Mouse (Mus musculus): ENCODE results near the gene Tulp1.

DNA sequence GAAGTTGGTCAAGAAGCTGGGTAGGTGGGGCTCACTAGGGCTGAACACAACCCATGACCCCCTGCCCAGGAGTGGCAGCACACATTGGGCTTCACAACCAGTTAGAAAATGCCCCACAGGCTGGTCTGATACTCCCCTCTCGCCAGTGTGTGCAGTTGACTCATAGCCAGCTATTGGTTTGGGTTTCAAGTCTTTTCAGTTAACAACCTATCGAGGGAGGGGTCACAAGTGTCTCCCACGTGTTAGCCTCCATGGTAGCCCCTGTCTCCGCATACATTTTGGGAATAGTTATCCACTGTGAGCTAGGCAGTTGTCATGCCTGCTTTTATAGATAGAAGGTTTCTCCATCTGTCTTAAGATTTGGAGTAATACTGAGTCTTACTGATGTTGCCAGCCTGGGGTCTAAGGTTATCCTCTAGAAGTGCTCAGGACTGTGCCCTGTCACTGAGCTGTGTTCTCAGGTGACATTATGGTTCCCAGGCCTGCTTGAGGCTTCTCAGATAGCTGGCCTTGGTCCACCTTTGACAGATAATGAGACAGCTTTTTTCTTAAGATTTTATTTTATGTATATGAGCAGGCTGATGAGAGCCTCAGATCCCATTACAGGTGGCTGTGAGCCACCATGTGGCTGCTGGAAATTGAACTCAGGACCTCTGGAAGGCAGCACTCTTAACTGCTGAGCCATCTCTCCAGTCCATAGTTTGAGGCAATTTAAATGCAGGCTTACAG, 35.4 kb downstream of the Tulp1 start:
- TF ChIP-seq CTCF (IDR thresholded peaks at IDR 0.05) = no peak
- 0 out of 2 replicates have a peak, but pooled peaks have one; percentile 9 for TF ChIP-seq POLR2A (IDR thresholded peaks at IDR 0.05; ENCODE audit: insufficient read depth, low read depth, low read length)
- no peak for TF ChIP-seq EP300 (IDR thresholded peaks at IDR 0.05; ENCODE audit: insufficient read depth, low read depth, low read length)

Measured in heart, adult 2 months (tissue).